Mouse (Mus musculus): ENCODE results near the gene Hoxb6.

- TF ChIP-seq CTCF (IDR thresholded peaks at IDR 0.05; ENCODE audit: low read depth, low read length): no peak
- TF ChIP-seq POLR2A (IDR thresholded peaks at IDR 0.05; ENCODE audit: extremely low read depth, insufficient read depth, low read length): no peak
These were observed 8.2 kb downstream of the Hoxb6 start for GRCm38 (mm10) chr11:96300354-96301063.

Measured in liver, adult 2 months (tissue).